Mouse (Mus musculus) lung, adult 2 months (tissue): ENCODE measurements around the gene Ndufaf8.

Experiments
- CTCF ChIP-seq: fragments of 200-500 bp; IDR thresholded peaks from 2 replicates; pipeline ENCODE4 v1.5.1; 2011; ENCODE audit warnings: mild to moderate bottlenecking, low read length, control low read depth; ENCODE audit not compliant: insufficient read depth
- POLR2A ChIP-seq: fragments of 200-500 bp; IDR thresholded peaks from 2 replicates; pipeline ENCODE4 v1.6.1; 2011; ENCODE audit warnings: low read depth, mild to moderate bottlenecking, control low read depth, low read length, borderline replicate concordance; ENCODE audit errors: extremely low read depth

GRCm38 (mm10) chr11:120090661-120091060, 8.1 kb upstream of the Ndufaf8 start:
- TF ChIP-seq POLR2A, result no peak
- TF ChIP-seq CTCF, result no peak
